Mouse (Mus musculus) kidney, adult 2 months (tissue): ENCODE data around the gene Ddah2.
A peak's percentile ranks its signal among the peaks of the same experiment; 100 is the strongest.

ENCODE experiments used
- CTCF ChIP-seq: fragments of 200-500 bp; conservative IDR thresholded peaks from 2 replicates; pipeline ENCODE4 v1.5.1; 2011; ENCODE audit warnings: low read depth, mild to moderate bottlenecking, control low read depth, low read length, moderate library complexity, mixed read lengths; ENCODE audit not compliant: insufficient read depth, insufficient read length
- POLR2A ChIP-seq: fragments of 200-500 bp; IDR thresholded peaks from one replicate; pipeline ENCODE4 v1.6.1; 2011; ENCODE audit warnings: low read depth, low read length, control low read depth

DNA sequence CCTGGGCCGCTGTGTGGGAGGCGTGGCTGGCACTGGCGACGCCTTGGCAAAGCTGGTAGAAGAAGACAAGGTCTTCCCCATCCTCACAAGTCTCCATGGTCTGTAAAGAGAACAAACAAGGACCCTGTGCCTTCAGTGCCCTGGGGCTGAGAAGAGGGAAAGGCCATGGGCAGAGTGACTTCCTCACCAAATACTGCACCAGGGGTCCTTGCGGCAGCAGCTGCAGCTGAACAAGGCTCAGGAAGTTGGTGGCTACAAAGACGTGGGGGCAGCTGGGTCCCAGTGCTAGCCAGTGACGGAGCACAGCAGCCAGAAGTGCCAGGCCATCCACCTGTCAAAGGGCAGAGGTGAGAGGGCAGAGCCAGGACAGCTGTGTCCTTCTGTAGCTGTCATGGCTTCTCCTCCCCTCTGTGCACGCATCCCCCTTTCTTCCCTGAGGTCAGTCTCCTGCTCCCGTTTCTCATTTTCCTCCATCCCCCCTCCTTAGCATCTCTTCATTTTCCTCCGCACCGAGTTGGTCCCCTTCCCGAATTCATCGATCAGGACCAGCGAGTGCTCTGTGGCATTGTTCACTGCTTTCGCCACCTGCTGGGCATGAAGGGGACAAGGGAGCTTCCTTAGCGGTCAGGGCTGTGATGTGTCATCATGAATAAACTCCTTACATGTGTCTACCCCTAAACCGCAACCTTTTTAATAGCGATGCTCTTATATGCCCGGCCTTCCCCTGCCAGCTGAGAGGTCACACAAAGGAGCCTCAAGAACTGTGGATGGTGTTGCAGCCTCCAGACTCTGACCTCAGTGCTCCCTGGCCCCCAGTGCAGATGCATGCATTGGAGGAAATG lies 28.9 kb upstream of the Ddah2 start:
- TF ChIP-seq CTCF (peak; percentile 71), POLR2A (no peak)
